ENCODE assay signal across 9 mouse cellular contexts in genomic region chr10:83508962-83509660, GRCm38 (mm10). TPM values are rescaled to one million over a fixed set of nuclear protein-coding genes. Genes with fewer than 3 reads are reported as not detected.
DNase-seq lines count a peak whose midpoint lies in the region; ATAC-seq and TF ChIP-seq lines count a peak whose summit lies in the region.
"Had no signal": no experiment of that assay in that cellular context is flagged by ENCODE, and none has a peak within 500 bp of the region (broad histone marks: within the 10 kb centered on the region; RNA-seq: fewer than 3 reads in every experiment).

No protein-coding gene starts in this region.

- no peak overlapping the region for H3K27ac ChIP-seq in heart, adult 2 months
- H3K27ac ChIP-seq in bone marrow macrophage, adult 2 months (ENCODE audit: insufficient read depth, low read depth, low read length), result no peak overlapping the region
- H3K27ac ChIP-seq in midbrain, embryonic 16.5 days (ENCODE audit: low read length), result no peak overlapping the region
- no peak overlapping the region for H3K27ac ChIP-seq in hindbrain, embryonic 10.5 days
- H3K27ac ChIP-seq: midbrain, embryonic 12.5 days had no signal

- H3K27me3 ChIP-seq in heart, adult 2 months (ENCODE audit: control insufficient read depth, insufficient read depth, low read length), result no peaks in the 10 kb centered on the region
- no peaks in the 10 kb centered on the region for H3K27me3 ChIP-seq in midbrain, embryonic 16.5 days (ENCODE audit: control insufficient read depth, insufficient read depth, low read depth, low read length)
- H3K27me3 ChIP-seq in hindbrain, embryonic 10.5 days (ENCODE audit: insufficient read depth, poor library complexity, severe bottlenecking), result no peaks in the 10 kb centered on the region
- H3K27me3 ChIP-seq: midbrain, embryonic 12.5 days had no signal

- no peak overlapping the region for H3K4me3 ChIP-seq in heart, adult 2 months
- H3K4me3 ChIP-seq in bone marrow macrophage, adult 2 months (ENCODE audit: insufficient read depth, low read length), result no peak overlapping the region
- no peak overlapping the region for H3K4me3 ChIP-seq in midbrain, embryonic 16.5 days (ENCODE audit: low read depth, low read length)
- H3K4me3 ChIP-seq in hindbrain, embryonic 10.5 days, result no peak overlapping the region
- H3K4me3 ChIP-seq: midbrain, embryonic 12.5 days had no signal

- no peak for TF ChIP-seq EP300 in heart, adult 2 months (IDR thresholded peaks at IDR 0.05; ENCODE audit: insufficient read depth, low read depth, low read length)

- TF ChIP-seq CTCF in heart, adult 2 months (IDR thresholded peaks at IDR 0.05), result peak; percentile 60
- TF ChIP-seq CTCF in bone marrow macrophage, adult 2 months (IDR thresholded peaks at IDR 0.05; ENCODE audit: low read depth, low read length), result peak; percentile 80

- ATAC-seq in midbrain, embryonic 16.5 days, result no peak

- H3K4me2 ChIP-seq in midbrain, embryonic 16.5 days (ENCODE audit: low read length), result no peak overlapping the region
- H3K4me2 ChIP-seq: midbrain, embryonic 12.5 days had no signal

- no peaks in the 10 kb centered on the region for H3K4me1 ChIP-seq in heart, adult 2 months (ENCODE audit: control insufficient read depth, insufficient read depth, low read length)
- H3K4me1 ChIP-seq in bone marrow macrophage, adult 2 months (ENCODE audit: control insufficient read depth, insufficient read depth, low read length), result no peaks in the 10 kb centered on the region
- no peaks in the 10 kb centered on the region for H3K4me1 ChIP-seq in midbrain, embryonic 16.5 days (ENCODE audit: control insufficient read depth, insufficient read depth, low read length)
- no peaks in the 10 kb centered on the region for H3K4me1 ChIP-seq in hindbrain, embryonic 10.5 days (replicated peaks)
- H3K4me1 ChIP-seq: midbrain, embryonic 12.5 days had no signal

- H3K9ac ChIP-seq in heart, adult 2 months (ENCODE audit: low read depth, low read length), result no peak overlapping the region
- H3K9ac ChIP-seq in midbrain, embryonic 16.5 days (ENCODE audit: low read depth, low read length), result no peak overlapping the region
- H3K9ac ChIP-seq: midbrain, embryonic 12.5 days had no signal

- DNase-seq in heart, adult 2 months, result peak in 1 of 2 experiments; percentile 10
- no peak for DNase-seq in heart, postnatal 25 days (ENCODE audit: low spot score)
- peak; percentile 17 for DNase-seq in CD4-positive helper T cell, adult 2 months (ENCODE audit: low read depth, low spot score)
- DNase-seq in kidney, postnatal 25 days, result peak; percentile 48 to 59
- DNase-seq in spleen, adult 18-20 months, result peak; percentile 11 to 48
- no peak for DNase-seq in hindbrain, embryonic 10.5 days (ENCODE audit: low spot score)

- no peak for TF ChIP-seq POLR2A in heart, adult 2 months (IDR thresholded peaks at IDR 0.05; ENCODE audit: insufficient read depth, low read depth, low read length)
- TF ChIP-seq POLR2A in bone marrow macrophage, adult 2 months (IDR thresholded peaks at IDR 0.05; ENCODE audit: borderline replicate concordance, low read depth, low read length), result no peak

- no peaks in the 10 kb centered on the region for H3K79me2 ChIP-seq in heart, adult 2 months (replicated peaks; ENCODE audit: control insufficient read depth, insufficient read depth, low read length)

- no peaks in the 10 kb centered on the region for H3K36me3 ChIP-seq in heart, adult 2 months (ENCODE audit: control insufficient read depth, insufficient read depth, low read length)
- H3K36me3 ChIP-seq in midbrain, embryonic 16.5 days (ENCODE audit: control insufficient read depth, insufficient read depth, low read length), result peaks cover 49% of the 10 kb centered on the region
- H3K36me3 ChIP-seq in hindbrain, embryonic 10.5 days, result peaks cover 6% of the 10 kb centered on the region; the same call in 1 of the 2 replicates

- no peaks in the 10 kb centered on the region for H3K9me3 ChIP-seq in midbrain, embryonic 16.5 days (replicated peaks; ENCODE audit: control insufficient read depth, low read length, poor library complexity, severe bottlenecking)
- no peaks in the 10 kb centered on the region for H3K9me3 ChIP-seq in hindbrain, embryonic 10.5 days
- H3K9me3 ChIP-seq: midbrain, embryonic 12.5 days had no signal

- intact Hi-C loops in heart, adult 2 months (cut with DNase I), result no loop called here
- intact Hi-C loops in heart, postnatal 25 days (cut with DNase I), result loop anchor here (5.0 to 10.0 kb wide), 2 partner anchors 144 to 602 kb away; partner anchors contain the start of gene D10Wsu102e

- WGBS in heart, adult 2 months, result 65% methylated on average over 8 of the region's 8 CpGs
- WGBS in midbrain, embryonic 16.5 days, result 65% methylated on average over 8 of the region's 8 CpGs
- WGBS in hindbrain, embryonic 10.5 days, result 70% methylated on average over 8 of the region's 8 CpGs

RNA-seq across cellular contexts. Expression of gene Aldh1l2, which starts 24.8 kb away (rescaled TPM):
- total RNA-seq in heart, adult 2 months (2021), result 10 to 100 TPM in 1 of 2 experiments, 1 to 10 TPM in 1; 9.9 to 12.3 TPM
- 4.2 and 11.9 TPM in 2 replicates for polyA plus RNA-seq in heart, adult 2 months (2012; rRNA removed)
- total RNA-seq in heart, postnatal 25 days (2021), result 10 to 100 TPM; 13.4 to 15.9 TPM
- 0.37 and 1.2 TPM in 2 replicates for polyA plus RNA-seq in bone marrow macrophage, adult 2 months (2012; ENCODE audit: insufficient read depth, insufficient read length, missing spikeins)
- polyA plus RNA-seq in midbrain, embryonic 16.5 days (2015; fragmentation: Nextera tagmentation; extraction: Ambion mirVana), result 17.2 and 17.5 TPM in 2 replicates
- polyA plus RNA-seq in hindbrain, embryonic 10.5 days (2016; fragmentation: Nextera tagmentation; extraction: Ambion mirVana), result 2.3 and 5.2 TPM in 2 replicates

RNA-seq across cellular contexts. Expression of gene Washc4, which starts 34.4 kb away (rescaled TPM):
- total RNA-seq in heart, adult 2 months (2021), result 10 to 100 TPM; 11.4 to 13.8 TPM
- polyA plus RNA-seq in heart, adult 2 months (2012; rRNA removed), result 1.8 and 3.9 TPM in 2 replicates
- 10 to 100 TPM; 12.5 to 14.7 TPM for total RNA-seq in heart, postnatal 25 days (2021)
- 68.2 and 68.3 TPM in 2 replicates for polyA plus RNA-seq in bone marrow macrophage, adult 2 months (2012; ENCODE audit: insufficient read depth, insufficient read length, missing spikeins)
- polyA plus RNA-seq in midbrain, embryonic 16.5 days (2015; fragmentation: Nextera tagmentation; extraction: Ambion mirVana), result 26.4 and 31.8 TPM in 2 replicates
- polyA plus RNA-seq in hindbrain, embryonic 10.5 days (2016; fragmentation: Nextera tagmentation; extraction: Ambion mirVana), result 29.7 and 34.1 TPM in 2 replicates

Comparison
In these comparisons a context has a peak if more than half of its experiments do, and no peak if none do; other contexts are left out.
1. DNase-seq: peak in CD4-positive helper T cell, adult 2 months (single experiment), kidney, postnatal 25 days (2 of 2) and spleen, adult 18-20 months (2 of 2); none in heart, postnatal 25 days (single experiment) and hindbrain, embryonic 10.5 days (single experiment).